Mouse (Mus musculus) megakaryocyte progenitor cell, adult 5-6 weeks (primary cell): ENCODE measurements at regions not wholly inside any gene's neighbourhood (a gene's known extent, or its start where the extent isn't known, plus 50 kb on each side); places are given as distances from the start of the nearest gene placed in this dataset.
A peak's percentile ranks its signal among the peaks of the same experiment; 100 is the strongest.

Source experiments
- ATAC-seq: replicated peaks from 2 replicates; pipeline ENCODE4 v1.8.0; 2016; ENCODE audit warnings: mild to moderate bottlenecking, moderate TSS enrichment, inconsistent platforms; ENCODE audit not compliant: poor library complexity

DNA sequence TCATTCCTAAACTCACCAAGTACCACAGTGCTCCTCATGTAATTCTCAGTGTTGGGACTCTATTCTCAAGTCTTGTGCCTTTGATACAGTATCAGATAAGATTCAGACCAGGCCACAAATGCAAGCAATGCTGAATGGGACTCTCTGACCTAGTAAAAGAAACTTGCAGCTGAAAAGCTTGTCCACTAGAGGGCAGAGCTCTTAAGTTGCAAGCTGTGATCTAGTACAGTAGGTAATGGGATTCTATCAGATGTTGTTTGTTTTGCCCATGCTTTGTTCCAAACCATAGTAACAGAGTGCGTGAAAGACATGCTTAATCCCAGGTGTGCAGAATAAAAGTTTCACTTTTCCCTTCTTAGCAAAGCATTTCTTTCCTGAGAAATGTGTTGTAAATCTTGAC is 383.2 kb upstream of the Chrm2 start:
- peak; percentile 77 for ATAC-seq

DNA sequence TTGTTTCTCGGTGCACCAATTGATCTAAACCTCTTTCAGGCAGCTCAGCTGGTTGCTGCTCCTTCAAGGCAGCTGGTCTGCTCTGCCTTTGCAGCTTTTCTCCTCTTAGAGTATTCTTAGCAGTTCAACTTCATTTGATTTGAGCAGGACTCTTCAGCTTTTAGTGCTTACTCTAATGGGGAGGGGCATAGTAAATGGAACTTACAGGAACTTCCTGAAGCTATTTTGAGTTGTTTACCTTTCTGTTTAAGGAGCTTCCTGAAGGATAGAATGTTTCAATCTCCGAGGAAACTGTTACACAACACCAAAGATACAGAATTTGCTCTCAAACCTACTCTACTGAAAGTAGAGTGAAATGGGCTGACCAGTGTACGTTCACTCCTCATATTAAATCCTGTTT is 385.8 kb upstream of the Chrm2 start:
- ATAC-seq = no peak

DNA sequence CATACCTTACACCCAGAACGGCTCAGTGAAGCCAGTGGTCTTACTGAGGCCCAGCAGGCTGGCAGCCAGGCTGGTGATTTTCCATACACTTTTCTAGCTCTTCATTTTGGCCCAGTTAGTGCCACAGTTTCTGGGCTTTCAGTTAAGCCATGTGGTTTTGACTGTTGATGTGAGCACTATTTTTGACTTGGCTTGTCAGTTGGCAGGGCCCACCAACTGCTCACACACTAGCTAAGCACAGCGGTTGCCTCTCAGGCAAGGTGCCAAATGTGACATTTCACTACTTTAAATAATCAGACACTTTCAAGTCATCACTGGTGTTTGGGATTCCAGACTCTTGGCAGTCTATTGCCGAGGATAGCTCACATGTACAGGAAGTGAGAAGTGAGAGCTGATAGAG is 399.0 kb upstream of the Chrm2 start:
- peak; percentile 91 for ATAC-seq

DNA sequence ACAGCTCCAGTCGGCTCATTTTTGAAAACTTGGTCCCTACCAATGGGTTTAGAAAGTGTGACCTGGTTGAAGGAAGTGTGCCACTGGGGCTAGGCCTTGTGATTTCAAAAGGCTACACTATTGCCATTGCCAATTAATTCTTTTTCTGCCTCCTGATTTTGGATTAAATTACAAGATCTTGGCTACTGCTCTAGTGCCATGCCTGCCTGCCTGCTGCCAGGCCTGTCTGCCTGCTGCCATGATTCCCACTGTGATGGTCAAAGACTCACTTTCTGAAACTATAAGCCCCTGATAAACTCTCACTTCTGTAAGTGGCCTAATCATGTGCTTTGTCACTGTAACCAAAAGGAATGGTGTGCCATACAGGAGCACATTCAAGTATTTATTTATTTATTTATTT is 400.4 kb upstream of the Mtpn start:
- ATAC-seq = no peak

DNA sequence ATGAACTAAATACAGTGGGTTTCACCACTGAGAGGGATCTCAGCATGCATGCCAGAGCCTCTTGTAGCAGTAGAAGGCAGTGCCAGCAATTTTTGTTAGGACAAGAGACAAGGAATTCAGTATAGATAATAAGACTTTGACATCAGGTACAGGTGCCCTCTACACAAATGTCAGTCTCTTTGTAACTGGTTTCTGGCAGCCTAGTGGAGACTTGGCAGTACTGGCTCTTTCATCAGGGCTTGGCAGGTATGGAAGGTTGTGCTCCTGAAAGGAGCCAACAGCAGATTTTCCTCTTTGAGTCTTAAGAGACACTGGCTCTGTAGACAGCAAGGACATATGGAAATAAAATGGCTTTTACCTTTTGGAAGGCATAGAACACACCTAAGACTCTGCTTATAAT is 384.5 kb upstream of the Mtpn start:
- no peak for ATAC-seq

DNA sequence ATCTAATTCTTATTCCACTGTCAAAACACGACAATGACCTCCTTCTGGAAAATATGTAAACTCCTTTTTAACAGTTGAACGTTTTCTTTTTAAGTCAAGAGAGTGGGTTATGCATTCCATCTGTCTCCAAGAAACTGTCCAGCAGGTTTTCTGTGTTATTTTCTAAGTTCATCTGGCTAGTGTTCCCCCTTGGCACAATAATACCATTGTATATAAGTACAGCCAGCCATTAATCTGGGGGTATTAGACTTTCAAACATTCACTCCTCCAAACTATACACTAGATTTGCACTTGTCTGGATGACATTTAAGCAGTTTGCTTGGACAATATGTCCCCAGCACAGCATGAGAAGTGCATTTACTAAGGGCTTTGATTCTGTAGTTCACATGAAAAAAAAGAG is 358.3 kb upstream of the Mtpn start:
- no peak for ATAC-seq

DNA sequence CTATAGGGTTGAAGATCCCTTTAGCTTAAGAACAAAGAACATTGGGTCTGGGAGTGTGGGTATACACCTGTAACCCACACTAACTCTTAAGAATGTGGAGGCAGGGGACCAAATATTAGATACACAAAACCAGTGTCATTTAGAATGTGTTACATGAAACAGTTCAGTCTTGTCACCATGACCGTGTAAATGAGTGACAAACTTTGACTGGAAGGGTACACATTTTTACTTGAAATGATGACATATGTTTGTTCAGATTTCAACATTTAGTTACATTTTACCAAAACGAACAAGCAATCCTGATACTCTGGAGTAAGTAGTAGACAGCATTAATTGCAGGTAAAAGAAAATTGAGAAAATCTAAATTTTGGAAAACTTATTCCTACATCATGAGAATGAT is 356.0 kb upstream of the Mtpn start:
- no peak for ATAC-seq

DNA sequence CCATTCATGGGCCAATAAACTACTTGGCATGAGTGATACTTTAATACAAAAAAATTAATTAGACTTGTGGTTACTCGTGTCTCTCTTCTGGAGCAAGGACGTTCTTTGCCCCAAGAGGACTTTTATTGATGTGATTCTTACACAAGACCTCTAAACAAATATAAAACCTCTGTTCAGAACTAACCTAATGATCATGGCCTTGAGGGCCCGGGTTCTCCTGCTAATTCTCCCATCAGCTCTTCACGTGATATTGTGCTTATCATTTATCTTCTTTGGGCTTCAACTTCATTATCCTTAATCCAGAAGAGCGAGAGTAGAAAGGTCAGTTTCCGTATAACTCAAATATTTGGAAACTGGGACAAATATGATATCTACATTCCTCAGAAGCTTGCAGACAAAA is 335.0 kb upstream of the Mtpn start:
- no peak for ATAC-seq

DNA sequence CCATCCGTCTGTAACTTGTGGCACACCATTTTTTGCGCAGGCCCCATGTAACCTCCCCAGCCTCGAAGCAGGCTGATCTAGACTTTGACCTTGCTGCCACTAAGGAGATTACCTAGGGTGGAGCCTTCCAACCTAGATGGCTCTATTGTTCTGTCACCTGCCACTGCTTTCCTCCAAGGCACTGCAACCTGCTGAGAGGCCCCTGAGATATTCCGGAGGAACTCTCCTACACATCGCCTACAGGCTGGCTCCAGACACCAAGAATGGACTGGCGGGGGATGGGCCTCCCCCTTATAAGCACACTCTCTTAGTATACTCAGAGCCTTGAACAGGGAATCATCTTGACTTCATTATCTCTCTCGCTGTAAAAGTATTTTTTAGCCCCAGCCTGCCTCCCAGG is 331.7 kb upstream of the Mtpn start:
- no peak for ATAC-seq

DNA sequence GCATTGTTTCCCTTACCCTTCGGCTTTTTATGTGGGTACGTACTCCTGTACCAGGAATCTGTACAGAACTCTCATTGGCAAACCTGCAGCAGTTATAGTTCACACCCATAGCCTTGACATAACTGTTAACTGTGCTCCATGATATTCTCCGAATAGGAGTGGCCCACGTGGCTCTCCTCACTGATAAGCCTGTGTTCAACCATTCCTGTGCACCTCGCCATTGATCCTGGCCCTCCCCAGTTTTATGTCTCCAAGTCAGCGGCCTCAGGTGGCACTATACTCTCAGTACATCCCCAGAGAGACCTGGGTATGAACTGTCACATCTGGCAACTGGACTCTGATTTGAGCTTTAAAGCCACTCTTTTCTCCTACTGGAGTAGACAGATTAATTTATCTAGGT is 324.5 kb upstream of the Mtpn start:
- no peak for ATAC-seq

DNA sequence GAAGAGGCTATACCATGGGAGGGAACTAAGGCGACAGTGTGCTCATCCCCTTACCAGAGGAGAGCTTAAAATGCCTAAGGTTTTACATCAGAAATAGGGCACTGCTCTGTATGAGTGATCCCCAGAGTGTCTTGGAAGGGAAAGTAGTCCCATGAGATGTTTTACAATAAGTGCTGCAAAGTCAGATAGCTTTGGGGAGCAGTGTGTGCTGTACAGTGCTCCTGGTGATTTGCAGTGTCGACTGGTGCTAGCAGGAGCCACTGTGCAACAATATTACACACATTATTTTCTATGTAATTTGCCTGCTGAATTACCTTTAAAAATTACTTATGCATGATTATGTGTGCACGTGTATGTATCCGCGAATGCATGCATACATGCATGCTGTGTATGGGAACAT is 314.3 kb upstream of the Mtpn start:
- no peak for ATAC-seq

DNA sequence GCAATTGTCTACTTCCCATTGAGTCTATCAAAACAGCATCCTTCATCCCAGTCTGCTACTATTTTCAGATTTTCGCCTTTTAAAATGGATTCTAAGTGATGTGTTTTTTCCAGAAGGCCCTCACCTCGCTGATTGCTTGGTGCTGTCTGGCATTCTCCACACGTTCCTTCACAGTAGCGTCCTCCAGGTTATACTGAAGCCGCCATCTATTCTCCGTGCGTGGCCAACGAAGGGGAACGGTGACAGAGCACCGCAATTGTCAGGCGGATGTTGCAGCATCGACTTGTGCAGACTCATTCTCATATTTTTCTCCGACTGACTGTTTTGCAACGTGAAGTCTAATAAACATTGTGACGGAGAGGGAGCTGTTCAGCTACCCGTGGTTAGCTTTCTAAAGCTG is 277.0 kb upstream of the Mtpn start:
- no peak for ATAC-seq

DNA sequence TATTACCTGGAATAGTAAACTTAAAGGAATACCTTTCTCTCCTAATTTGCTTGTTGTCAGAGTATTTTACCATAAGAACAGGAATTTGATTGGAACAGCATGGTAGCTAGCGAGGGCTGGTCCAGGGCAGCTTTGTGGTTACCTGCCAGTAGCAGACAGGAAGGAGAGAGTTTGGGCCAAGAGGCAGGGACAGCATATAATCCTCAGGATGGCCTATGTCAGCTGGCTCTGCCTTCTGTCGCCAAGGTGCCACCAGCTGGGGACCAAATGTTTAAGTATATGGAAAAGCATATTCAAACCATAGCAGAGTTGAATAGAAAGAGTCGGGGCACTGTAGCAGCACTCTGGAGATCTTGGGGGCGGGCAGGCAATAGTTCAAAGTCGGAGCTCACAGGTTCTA is 274.8 kb upstream of the Mtpn start:
- ATAC-seq = no peak

DNA sequence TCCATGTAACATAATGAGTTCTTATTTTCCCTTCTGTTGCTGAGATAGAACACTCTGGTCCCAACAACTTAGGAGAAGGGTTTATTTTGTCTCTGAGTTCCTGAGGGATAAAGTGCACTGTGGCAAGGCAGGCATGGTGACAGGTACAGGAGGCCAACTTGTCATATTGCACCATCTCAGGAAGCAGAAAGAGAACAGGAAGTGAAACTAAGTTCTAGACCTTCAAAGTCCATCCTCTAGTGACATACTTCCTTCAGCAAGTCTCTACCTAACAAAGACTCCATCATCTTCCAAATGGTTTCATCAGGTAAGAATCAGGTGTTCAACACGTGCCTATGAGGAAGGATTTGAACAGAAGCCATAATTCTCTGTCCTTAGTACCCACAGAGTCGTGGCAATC is 266.1 kb upstream of the Mtpn start:
- ATAC-seq = peak; percentile 31; the same call in 1 of the 2 replicates

DNA sequence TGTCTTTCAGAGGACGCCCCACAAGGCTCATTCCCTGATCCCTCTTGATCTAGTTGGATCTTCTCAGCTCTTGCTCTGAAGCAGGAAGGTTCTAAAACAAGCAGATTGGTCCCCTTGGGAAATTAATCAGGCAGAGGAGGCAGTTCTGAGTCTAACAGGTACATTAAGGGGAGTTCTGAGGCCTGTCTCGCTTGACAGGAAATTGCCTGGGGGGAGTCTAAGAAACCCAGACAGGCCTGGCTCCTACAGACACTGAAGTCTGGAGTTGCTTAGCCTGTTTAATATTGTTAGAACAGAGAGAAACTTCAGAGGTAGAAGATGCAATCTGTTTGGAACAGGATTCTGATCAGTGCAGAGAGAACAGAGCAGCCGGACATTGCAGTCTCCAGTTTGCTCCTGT is 264.4 kb upstream of the Mtpn start:
- ATAC-seq = no peak

DNA sequence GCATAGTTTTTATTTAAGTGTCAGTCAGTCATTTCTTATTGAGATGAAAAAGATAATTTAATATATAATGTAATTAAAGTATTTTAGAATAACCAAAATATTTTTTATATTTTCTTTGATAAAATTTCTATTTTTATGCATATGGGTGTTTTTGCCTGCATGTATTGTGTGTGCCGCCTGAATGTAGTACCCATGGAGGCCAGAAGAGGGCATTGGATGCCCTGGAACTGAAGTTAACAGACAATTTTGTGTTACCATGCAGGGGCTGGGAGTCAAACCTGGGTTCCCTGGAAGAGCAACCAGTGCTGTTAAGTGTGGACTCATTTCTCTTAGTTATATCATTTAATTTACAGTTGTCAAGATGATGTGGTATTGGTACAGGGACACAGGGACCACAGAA is 240.0 kb upstream of the Mtpn start:
- no peak for ATAC-seq

DNA sequence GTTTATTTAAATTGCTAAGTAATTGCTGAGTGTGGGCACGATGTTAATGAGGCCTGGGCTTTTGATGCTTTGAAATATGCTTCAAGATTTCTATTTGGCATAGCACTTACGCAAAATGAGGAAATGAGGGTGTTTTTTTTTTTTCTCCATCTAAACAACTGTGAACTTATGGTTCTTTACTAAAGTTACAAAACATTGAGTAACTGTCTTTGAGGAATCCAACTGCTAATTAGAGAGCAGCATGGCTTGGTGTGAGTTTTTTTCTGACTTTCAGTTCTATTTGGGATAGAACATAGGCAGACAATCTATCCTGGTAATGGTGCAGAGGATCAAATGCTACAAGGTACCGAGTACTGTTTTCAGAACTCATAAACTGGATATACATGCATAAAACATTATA is 231.2 kb upstream of the Mtpn start:
- ATAC-seq = peak; percentile 69

DNA sequence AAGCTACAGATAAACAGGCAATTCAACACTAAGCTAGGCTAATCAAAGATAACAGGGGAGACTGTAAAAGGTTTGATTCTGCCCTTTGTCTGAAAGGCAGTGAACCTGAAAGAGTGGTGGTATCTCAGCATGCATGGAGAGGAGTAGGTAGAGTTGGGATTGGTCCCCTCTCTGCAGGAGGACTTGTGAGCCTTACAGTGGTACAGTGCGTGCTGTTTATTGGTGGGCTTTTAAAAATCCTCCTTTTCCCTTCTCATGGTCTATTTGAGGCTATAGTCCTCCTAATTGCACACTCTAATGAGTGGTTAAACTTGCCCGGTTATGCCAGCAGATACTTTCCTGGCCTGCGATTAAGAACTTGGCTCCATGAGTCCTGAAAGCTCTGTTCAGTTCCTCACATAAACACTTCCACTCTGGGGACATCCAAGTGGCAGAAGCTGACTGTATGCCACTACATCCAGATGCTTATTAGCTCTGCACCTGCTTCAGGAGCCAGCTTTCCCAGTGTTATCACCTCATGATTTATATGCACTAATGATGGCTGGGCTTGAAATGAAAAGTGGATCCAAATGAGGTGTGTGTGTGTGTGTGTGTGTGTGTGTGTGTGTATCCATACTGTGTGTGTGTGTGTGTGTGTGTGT is 220.0 kb upstream of the Mtpn start:
- ATAC-seq = no peak

DNA sequence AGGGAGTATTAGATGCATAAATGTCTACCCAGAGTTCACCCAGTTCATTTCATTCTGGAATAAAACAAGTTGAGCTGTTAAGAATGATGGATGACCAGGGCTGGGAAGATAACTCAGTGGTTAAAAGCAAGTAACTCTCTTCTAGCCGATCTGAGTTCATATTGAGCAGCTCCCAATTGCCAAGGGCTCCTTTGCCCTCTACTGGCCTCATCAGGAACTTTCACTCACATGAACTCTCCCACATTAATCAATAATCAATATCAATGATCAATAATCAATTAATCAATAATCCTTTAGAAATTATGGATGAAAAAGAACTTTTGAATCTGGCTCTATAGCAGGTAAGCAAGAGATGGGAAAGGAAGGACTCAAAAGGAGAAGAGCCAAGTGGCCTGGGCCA is 206.3 kb upstream of the Mtpn start:
- ATAC-seq = no peak

DNA sequence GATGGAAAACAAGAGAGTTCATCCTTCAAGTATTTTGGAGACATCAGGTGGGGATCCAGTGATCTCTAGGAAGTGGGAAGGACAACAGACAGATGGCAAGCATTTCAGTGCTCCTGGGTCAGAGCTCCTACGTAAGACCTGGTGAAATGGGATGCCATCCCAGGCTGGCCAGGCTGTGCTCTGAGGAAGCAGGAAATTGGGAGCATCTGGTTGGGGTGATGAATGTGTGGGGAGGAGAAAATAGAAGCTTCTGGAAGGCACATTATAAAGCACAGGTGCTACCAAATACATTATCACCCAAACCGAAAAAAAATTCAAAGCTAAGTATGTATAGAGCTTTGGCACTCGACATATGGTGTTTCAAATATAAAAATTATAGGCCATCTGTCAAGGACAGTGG is 165.9 kb upstream of the Mtpn start:
- no peak for ATAC-seq

DNA sequence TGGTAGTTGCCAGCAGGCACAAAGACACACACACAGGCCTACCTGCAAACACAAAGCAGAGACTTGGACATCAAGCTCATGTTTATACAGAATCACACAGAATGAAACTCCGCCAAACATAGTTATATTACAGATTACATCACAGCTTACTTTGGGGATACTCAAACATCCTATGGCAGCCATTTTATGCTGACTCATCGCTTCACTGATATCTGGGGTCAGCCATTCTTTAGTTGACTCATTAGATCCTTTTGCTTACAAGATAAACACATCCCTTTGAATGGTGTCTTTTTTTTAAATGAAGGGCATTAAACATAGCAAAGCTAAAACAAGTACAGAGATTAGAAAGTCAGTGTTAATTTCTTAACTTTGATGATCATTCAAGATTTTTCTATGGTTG is 127.4 kb upstream of the Mtpn start:
- no peak for ATAC-seq

DNA sequence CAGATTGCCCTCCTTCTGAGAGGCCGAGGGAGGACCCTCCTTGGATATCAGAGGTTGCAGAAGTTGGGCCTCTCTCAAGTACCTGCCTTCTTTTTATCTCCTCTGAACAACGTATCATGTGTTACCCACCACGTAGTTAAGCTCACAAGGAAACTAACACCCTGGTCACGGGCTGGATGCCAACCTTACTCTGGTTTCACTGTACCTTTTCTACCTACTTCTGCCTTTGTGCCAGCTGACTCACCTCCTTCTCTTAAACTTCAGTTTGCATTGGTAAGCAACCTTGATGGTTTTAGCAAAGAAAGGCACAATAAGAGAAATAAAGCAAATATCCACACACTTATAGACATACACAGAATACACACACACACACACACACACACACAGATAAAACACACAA is 111.7 kb upstream of the Mtpn start:
- ATAC-seq = no peak

DNA sequence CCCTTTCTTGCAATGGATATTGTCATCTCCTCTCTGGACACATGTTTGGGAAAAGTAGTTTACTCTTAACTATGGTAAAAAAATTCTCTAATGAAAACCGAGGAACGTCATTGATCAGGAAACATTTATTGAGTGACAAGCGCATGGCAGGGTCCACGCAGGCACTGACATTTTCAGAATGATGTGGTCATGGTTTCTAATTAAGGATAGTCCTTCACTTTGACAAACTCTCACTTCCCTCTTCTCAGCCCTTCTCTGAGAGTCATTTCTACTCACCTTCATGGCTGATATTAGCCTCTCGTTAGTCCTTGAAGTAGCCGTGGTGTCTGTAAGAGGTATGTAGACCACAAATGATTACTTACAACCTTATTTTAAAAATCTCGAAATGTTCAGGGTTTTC is 105.5 kb upstream of the Mtpn start:
- ATAC-seq = no peak

DNA sequence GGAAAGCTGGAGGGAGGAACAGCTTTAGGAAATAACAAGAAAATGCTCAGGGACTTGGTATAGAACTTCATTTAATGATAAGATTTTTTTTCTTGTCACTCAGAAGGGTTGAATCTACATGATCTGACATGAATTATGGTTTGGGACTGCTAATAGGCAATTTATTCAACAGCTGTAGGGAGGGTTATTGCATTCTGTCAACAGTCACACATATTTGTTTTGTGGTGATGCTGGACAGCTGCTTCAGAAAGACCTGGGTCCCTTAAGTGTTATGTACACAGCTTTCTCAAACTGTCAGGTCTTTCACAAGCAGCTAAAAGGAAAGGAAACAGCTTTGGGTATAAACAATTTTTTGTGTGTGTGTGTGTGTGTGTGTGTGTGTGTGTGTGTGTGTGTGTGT is 101.0 kb upstream of the Mtpn start:
- no peak for ATAC-seq
